Mouse (Mus musculus) forebrain, embryonic 14.5 days (tissue): Measurements from ENCODE around the gene Sgms1. TPM values are rescaled to one million over a fixed set of nuclear protein-coding genes. Genes with fewer than 3 reads are reported as not detected.

Experiments
- ATAC-seq: fragments of 200-750 bp; cut with Nextera tagmentation; 2 replicates; pipeline ENCODE4 v1.8.0; 2017; ENCODE audit warnings: mild to moderate bottlenecking, moderate library complexity
- DNase-seq: peaks from one replicate; pipeline ENCODE4 v3.0.0-alpha.2; 2015; ENCODE audit warnings: low spot score
- H3K27ac ChIP-seq: fragments of 300-500 bp; sonication (generic); 2 replicates; pipeline ENCODE4 v1.5.1; 2014; ENCODE audit warnings: low read depth, mild to moderate bottlenecking, control low read depth, low read length, moderate library complexity
- H3K27me3 ChIP-seq: fragments of 300-500 bp; sonication (generic); replicated peaks from 2 replicates; pipeline ENCODE4 v1.6.1; 2014; ENCODE audit warnings: low read length, control low read depth, mixed read lengths; ENCODE audit not compliant: control insufficient read depth, insufficient read depth
- H3K36me3 ChIP-seq: fragments of 300-500 bp; sonication (generic); 2 replicates; pipeline ENCODE4 v1.6.1; 2014; ENCODE audit warnings: low read length, control low read depth; ENCODE audit not compliant: control insufficient read depth, insufficient read depth
- H3K4me1 ChIP-seq: fragments of 300-500 bp; sonication (generic); 2 replicates; pipeline ENCODE4 v1.6.1; 2014; ENCODE audit warnings: antibody characterized with exemption, low read length, control low read depth; ENCODE audit not compliant: control insufficient read depth, insufficient read depth
- H3K4me2 ChIP-seq: fragments of 300-500 bp; sonication (generic); 2 replicates; pipeline ENCODE4 v1.6.1; 2014; ENCODE audit warnings: mild to moderate bottlenecking, control low read depth, low read length
- H3K4me3 ChIP-seq: fragments of 300-500 bp; sonication (generic); 2 replicates; pipeline ENCODE4 v1.5.1; 2014; ENCODE audit warnings: low read depth, low read length, control low read depth
- H3K9ac ChIP-seq: fragments of 300-500 bp; sonication (generic); 2 replicates; pipeline ENCODE4 v1.6.1; 2014; ENCODE audit warnings: mild to moderate bottlenecking, low read length, control low read depth, moderate library complexity
- H3K9me3 ChIP-seq: fragments of 300-500 bp; sonication (generic); replicated peaks from 2 replicates; pipeline ENCODE4 v1.6.1; 2016; ENCODE audit warnings: low read length, control low read depth, mixed read lengths; ENCODE audit not compliant: control insufficient read depth
- WGBS: fragments of 180-500 bp; shearing (Covaris S2); extraction: QIAGEN DNeasy Blood & Tissue Kit; methylation state at CpG from one replicate; pipeline ENCODE4 v1.1.7; 2014; 5-methylcytosine and 5-hydroxymethylcytosine counted together
- polyA plus RNA-seq: library from polyadenylated mRNA; unstranded; fragments of >200 nt; fragmentation: Nextera tagmentation; extraction: Ambion mirVana; gene quantifications from 2 replicates; pipeline ENCODE4 v1.2.1, GENCODE M21; 2014

Sgms1 gene
- polyA plus RNA-seq, 1 experiment from 2014 or later: 5.9 TPM

GRCm38 (mm10) chr19:32388191-32388921 lies 1.2 kb downstream of the Sgms1 start:
- H3K4me3 ChIP-seq: peak overlapping the region; percentile 75
- no peaks in the 10 kb centered on the region for H3K9me3 ChIP-seq
- peak overlapping the region; percentile 77 for H3K9ac ChIP-seq
- ATAC-seq: peak; percentile 90
- H3K4me1 ChIP-seq: peaks cover 11% of the 10 kb centered on the region; the same call in 1 of the 2 replicates
- H3K27ac ChIP-seq: peak overlapping the region; percentile 89
- 2% methylated on average over 66 of the region's 75 CpGs for WGBS
- DNase-seq: peak; percentile 91
- peaks cover 3% of the 10 kb centered on the region; the same call in 1 of the 2 replicates for H3K27me3 ChIP-seq
- H3K4me2 ChIP-seq: peak overlapping the region; percentile 87
- H3K36me3 ChIP-seq: no peaks in the 10 kb centered on the region

GRCm38 (mm10) chr19:32387403-32388190 lies 1.9 kb downstream of the Sgms1 start:
- H3K4me1 ChIP-seq: peaks cover 11% of the 10 kb centered on the region; the same call in 1 of the 2 replicates
- H3K27me3 ChIP-seq: peaks cover 3% of the 10 kb centered on the region; the same call in 1 of the 2 replicates
- WGBS: under 1% methylated on average over 58 of the region's 74 CpGs
- no peaks in the 10 kb centered on the region for H3K9me3 ChIP-seq
- H3K27ac ChIP-seq: peak overlapping the region; percentile 89
- ATAC-seq (peak; percentile 35), DNase-seq (peak; percentile 48)
- peak overlapping the region; percentile 77 for H3K9ac ChIP-seq
- H3K4me2 ChIP-seq: peak overlapping the region; percentile 87
- peak overlapping the region; percentile 75 for H3K4me3 ChIP-seq
- no peaks in the 10 kb centered on the region for H3K36me3 ChIP-seq

GRCm38 (mm10) chr19:32386556-32387402 lies 2.7 kb downstream of the Sgms1 start:
- H3K4me1 ChIP-seq: peaks cover 11% of the 10 kb centered on the region; the same call in 1 of the 2 replicates
- no peaks in the 10 kb centered on the region for H3K9me3 ChIP-seq
- H3K27ac ChIP-seq: no peak overlapping the region
- DNase-seq: peak; percentile 37
- no peak for ATAC-seq
- no peaks in the 10 kb centered on the region for H3K36me3 ChIP-seq
- H3K9ac ChIP-seq: peak overlapping the region; percentile 77
- WGBS: 31% methylated on average over 19 of the region's 19 CpGs
- peak overlapping the region; percentile 87 for H3K4me2 ChIP-seq
- peaks cover 3% of the 10 kb centered on the region; the same call in 1 of the 2 replicates for H3K27me3 ChIP-seq
- peak overlapping the region; percentile 75 for H3K4me3 ChIP-seq

- DNase-seq (no peak), ATAC-seq (no peak)
- no peak overlapping the region for H3K4me3 ChIP-seq
- peaks cover 6% of the 10 kb centered on the region; the same call in 1 of the 2 replicates for H3K4me1 ChIP-seq
- H3K27ac ChIP-seq: no peak overlapping the region
- no peak overlapping the region for H3K4me2 ChIP-seq
- H3K36me3 ChIP-seq: no peaks in the 10 kb centered on the region
- no peaks in the 10 kb centered on the region for H3K9me3 ChIP-seq
- peaks cover 3% of the 10 kb centered on the region; the same call in 1 of the 2 replicates for H3K27me3 ChIP-seq
- WGBS: 95% methylated on average over 8 of the region's 8 CpGs
- no peak overlapping the region for H3K9ac ChIP-seq
Measured at GRCm38 (mm10) chr19:32383738-32384137, 5.8 kb downstream of the Sgms1 start.

GRCm38 (mm10) chr19:32381511-32381961 lies 8.0 kb downstream of the Sgms1 start:
- peaks cover 2% of the 10 kb centered on the region; the same call in 1 of the 2 replicates for H3K4me1 ChIP-seq
- H3K9ac ChIP-seq: no peak overlapping the region
- H3K27ac ChIP-seq: no peak overlapping the region
- H3K27me3 ChIP-seq: no peaks in the 10 kb centered on the region
- H3K9me3 ChIP-seq: no peaks in the 10 kb centered on the region
- DNase-seq: peak; percentile 78
- peak; percentile 65 for ATAC-seq
- no peaks in the 10 kb centered on the region for H3K36me3 ChIP-seq
- H3K4me3 ChIP-seq: no peak overlapping the region
- WGBS: 39% methylated on average over 3 of the region's 3 CpGs
- no peak overlapping the region for H3K4me2 ChIP-seq

- DNase-seq: no peak
- Histone ChIP-seq H3K36me3 (no peaks in the 10 kb centered on the region), H3K9ac (no peak overlapping the region), H3K27me3 (no peaks in the 10 kb centered on the region), H3K4me1 (no peaks in the 10 kb centered on the region), H3K4me2 (no peak overlapping the region), H3K4me3 (no peak overlapping the region), H3K9me3 (no peaks in the 10 kb centered on the region), H3K27ac (no peak overlapping the region)
- WGBS: 97% methylated on average over 11 of the region's 11 CpGs
- ATAC-seq: no peak
Measured at GRCm38 (mm10) chr19:32380748-32381147, 8.8 kb downstream of the Sgms1 start.

- no peaks in the 10 kb centered on the region for H3K27me3 ChIP-seq
- H3K4me2 ChIP-seq: no peak overlapping the region
- no peak for DNase-seq
- no peak overlapping the region for H3K9ac ChIP-seq
- no peak overlapping the region for H3K4me3 ChIP-seq
- no peaks in the 10 kb centered on the region for H3K9me3 ChIP-seq
- H3K4me1 ChIP-seq: no peaks in the 10 kb centered on the region
- no peak overlapping the region for H3K27ac ChIP-seq
- no peaks in the 10 kb centered on the region for H3K36me3 ChIP-seq
- ATAC-seq: no peak
- WGBS: 80% methylated on average over 6 of the region's 6 CpGs
Measured at GRCm38 (mm10) chr19:32379239-32379920, 10.1 kb downstream of the Sgms1 start.

- Histone ChIP-seq H3K9ac (no peak overlapping the region), H3K27me3 (no peaks in the 10 kb centered on the region), H3K4me1 (no peaks in the 10 kb centered on the region), H3K36me3 (no peaks in the 10 kb centered on the region), H3K9me3 (no peaks in the 10 kb centered on the region), H3K27ac (no peak overlapping the region), H3K4me3 (no peak overlapping the region), H3K4me2 (no peak overlapping the region)
- ATAC-seq (no peak), DNase-seq (no peak)
- 74% methylated on average over 3 of the region's 3 CpGs for WGBS
Measured at GRCm38 (mm10) chr19:32378581-32378980, 10.9 kb downstream of the Sgms1 start.
